Mouse (Mus musculus): ENCODE measurements around the gene Wwox. TPM values are rescaled to one million over a fixed set of nuclear protein-coding genes. Genes with fewer than 3 reads are reported as not detected.

Gene Wwox
- polyA plus RNA-seq, 1 experiment from 2014 or later, result 12.9 TPM

DNA sequence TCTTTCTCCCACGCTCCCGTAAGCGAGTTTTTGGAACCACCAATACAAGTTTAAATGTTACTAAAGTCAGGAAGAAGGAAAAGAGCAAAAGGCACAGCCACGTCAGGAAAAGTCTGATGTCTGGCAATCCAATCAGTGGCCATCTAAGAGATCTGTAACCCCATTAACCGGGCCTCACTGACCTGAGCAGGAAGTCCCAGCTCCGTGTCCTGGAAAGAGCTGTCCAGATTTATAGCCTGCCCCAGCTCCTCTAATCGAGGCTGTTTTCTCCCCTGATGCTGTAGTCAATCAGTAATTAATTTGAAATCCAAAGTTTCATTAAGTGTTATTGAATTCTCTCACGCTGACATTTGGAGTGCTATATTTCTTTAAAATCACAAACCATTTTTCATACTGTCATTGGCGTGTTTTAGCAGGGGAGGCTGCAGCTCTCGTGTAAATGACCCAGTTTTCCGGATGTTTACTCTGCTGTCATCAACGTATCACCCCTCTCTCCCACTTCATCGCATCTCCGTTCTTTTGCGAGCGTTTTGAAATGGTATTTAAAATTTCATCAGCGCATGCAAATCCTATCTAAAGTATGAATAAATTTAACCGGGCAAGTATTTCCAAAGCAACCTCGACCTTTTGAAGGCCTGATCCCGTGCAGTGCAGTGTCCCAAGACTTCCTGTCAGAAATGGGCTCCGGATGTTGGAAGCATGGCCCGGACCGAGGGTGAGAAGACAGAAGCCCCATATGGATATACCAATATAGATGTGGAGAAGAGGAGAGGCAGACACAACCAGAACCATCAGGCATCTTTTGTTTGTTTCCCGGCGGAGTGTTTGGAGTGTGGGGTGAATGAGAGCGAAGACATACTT, 72.8 kb downstream of the Wwox start:
- Histone ChIP-seq H3K9me3 (replicated peaks; ENCODE audit: control insufficient read depth, low read length) (no peaks in the 10 kb centered on the region), H3K36me3 (ENCODE audit: control insufficient read depth, insufficient read depth, low read length) (no peaks in the 10 kb centered on the region), H3K27ac (ENCODE audit: low read length) (no peak overlapping the region), H3K4me1 (ENCODE audit: control insufficient read depth, insufficient read depth, low read length) (no peaks in the 10 kb centered on the region), H3K4me2 (ENCODE audit: low read depth, low read length) (no peak overlapping the region), H3K9ac (ENCODE audit: low read length) (no peak overlapping the region), H3K4me3 (replicated peaks; ENCODE audit: low read length) (no peak overlapping the region), H3K27me3 (ENCODE audit: control insufficient read depth, insufficient read depth, low read length) (no peaks in the 10 kb centered on the region)
- WGBS, result 56% methylated on average over 26 of the region's 26 CpGs
- ATAC-seq (ENCODE audit: insufficient read depth, low FRiP score), result no peak

DNA sequence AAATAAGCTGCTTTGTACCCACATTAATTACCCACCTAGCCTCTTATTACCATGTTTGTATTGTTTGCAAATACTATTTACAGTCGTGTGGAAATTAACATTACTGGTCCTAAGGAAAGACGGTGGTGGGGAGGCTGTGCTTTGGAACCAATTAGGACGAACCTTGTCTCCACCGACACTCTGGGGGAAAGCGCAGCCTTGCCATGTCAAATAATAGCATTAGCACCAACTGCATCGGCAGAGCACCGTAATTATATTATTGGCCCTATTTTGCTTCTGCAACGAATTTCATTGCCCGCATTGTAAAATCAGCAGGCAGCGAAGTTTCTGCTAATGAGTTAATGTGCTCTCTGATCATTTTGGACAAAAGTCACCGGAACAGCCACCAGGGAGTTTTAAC, 75.2 kb downstream of the Wwox start:
- Histone ChIP-seq H3K4me2 (ENCODE audit: low read depth, low read length) (no peak overlapping the region), H3K9me3 (replicated peaks; ENCODE audit: control insufficient read depth, low read length) (no peaks in the 10 kb centered on the region), H3K27ac (ENCODE audit: low read length) (no peak overlapping the region), H3K27me3 (ENCODE audit: control insufficient read depth, insufficient read depth, low read length) (no peaks in the 10 kb centered on the region), H3K4me1 (ENCODE audit: control insufficient read depth, insufficient read depth, low read length) (no peaks in the 10 kb centered on the region), H3K36me3 (ENCODE audit: control insufficient read depth, insufficient read depth, low read length) (no peaks in the 10 kb centered on the region), H3K4me3 (replicated peaks; ENCODE audit: low read length) (no peak overlapping the region), H3K9ac (ENCODE audit: low read length) (no peak overlapping the region)
- no peak for ATAC-seq (ENCODE audit: insufficient read depth, low FRiP score)
- 88% methylated on average over 11 of the region's 11 CpGs for WGBS

DNA sequence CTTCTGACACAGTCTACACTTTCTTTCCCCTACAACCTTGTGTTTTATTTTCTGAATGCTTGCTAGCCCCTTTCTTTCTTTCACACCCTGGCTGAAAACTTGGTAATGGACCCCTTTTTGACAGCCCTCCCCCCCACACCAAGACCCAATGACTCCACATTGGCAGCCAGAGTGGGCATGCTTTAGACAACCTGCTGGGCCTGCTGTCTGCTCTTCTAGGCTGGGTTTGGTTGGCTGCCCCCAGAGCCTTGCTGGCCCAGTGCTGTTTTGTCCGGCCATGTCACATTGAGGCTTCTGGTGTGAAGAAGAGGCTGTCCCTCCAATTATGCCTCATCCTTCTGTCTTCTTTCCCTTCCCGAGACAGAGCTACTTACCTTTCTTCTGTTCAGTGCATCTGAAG, 83.6 kb downstream of the Wwox start:
- H3K9me3 ChIP-seq (replicated peaks; ENCODE audit: control insufficient read depth, low read length), result no peaks in the 10 kb centered on the region
- 85% methylated on average over 2 of the region's 2 CpGs for WGBS
- no peak overlapping the region for H3K4me2 ChIP-seq (ENCODE audit: low read depth, low read length)
- no peak overlapping the region for H3K27ac ChIP-seq (ENCODE audit: low read length)
- ATAC-seq (ENCODE audit: insufficient read depth, low FRiP score), result no peak
- H3K27me3 ChIP-seq (ENCODE audit: control insufficient read depth, insufficient read depth, low read length), result no peaks in the 10 kb centered on the region
- H3K4me3 ChIP-seq (replicated peaks; ENCODE audit: low read length), result no peak overlapping the region
- no peak overlapping the region for H3K9ac ChIP-seq (ENCODE audit: low read length)
- H3K36me3 ChIP-seq (ENCODE audit: control insufficient read depth, insufficient read depth, low read length), result no peaks in the 10 kb centered on the region
- H3K4me1 ChIP-seq (ENCODE audit: control insufficient read depth, insufficient read depth, low read length), result no peaks in the 10 kb centered on the region

DNA sequence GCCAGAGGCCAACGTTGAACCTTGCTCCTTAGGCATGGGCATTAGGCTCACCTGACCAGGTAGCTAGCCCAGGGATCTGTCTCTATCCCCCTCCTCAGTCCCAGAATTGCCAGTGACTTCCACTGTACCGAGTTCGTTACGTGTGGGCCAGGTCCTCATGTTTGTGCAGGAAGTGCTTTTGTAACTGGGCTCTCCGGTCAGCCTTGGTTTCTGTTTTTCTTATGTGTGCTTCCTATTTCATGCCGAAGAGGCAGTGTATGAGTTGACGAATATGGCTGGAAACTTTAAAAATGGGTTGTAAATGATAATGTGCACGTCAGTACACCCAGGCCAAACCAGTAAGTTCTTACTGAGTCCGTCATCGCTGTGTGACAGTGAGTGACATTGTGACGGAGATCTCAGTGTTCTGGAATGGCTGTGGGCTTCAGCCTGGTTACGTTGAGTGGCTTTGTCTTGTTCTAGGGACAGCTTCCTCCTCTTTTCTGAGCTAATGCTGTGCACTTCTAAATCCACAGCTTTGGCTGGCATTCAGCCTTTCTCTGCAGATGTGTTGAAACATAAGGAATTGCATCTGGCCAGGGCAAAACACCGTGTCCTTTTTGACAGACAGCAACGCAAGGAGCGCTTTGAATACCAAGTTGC, 87.3 kb downstream of the Wwox start:
- 83% methylated on average over 15 of the region's 15 CpGs for WGBS
- Histone ChIP-seq H3K4me3 (replicated peaks; ENCODE audit: low read length) (no peak overlapping the region), H3K9ac (ENCODE audit: low read length) (no peak overlapping the region), H3K36me3 (ENCODE audit: control insufficient read depth, insufficient read depth, low read length) (no peaks in the 10 kb centered on the region), H3K27ac (ENCODE audit: low read length) (no peak overlapping the region), H3K4me1 (ENCODE audit: control insufficient read depth, insufficient read depth, low read length) (no peaks in the 10 kb centered on the region), H3K27me3 (ENCODE audit: control insufficient read depth, insufficient read depth, low read length) (no peaks in the 10 kb centered on the region), H3K9me3 (replicated peaks; ENCODE audit: control insufficient read depth, low read length) (no peaks in the 10 kb centered on the region), H3K4me2 (ENCODE audit: low read depth, low read length) (no peak overlapping the region)
- no peak for ATAC-seq (ENCODE audit: insufficient read depth, low FRiP score)

DNA sequence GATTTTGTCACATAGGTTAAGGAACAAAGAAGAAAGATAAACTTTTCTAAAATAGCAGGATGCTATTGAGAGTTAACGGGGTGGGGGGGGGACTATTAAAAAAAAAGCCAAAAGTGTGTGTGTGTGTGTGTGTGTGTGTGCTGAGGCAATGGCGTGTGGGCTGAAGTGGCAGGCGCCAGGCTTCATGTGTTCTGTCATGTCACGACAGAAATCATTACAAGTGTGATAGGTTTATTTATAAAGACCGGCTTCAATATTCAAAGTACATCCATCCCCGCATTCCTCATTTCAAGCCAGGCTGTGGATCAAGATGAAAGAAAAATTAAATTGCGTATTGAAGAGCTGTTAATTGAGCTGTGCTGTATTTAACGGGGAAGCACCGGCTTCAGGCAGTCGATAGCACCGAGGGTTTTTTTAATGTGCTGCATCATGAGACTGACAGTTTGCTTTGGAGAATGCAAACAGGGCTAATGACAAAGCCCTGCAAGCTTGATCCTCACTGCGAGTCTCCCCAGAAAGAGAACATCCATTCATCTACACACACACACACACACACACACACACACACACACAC, 88.3 kb downstream of the Wwox start:
- H3K4me3 ChIP-seq (replicated peaks; ENCODE audit: low read length), result no peak overlapping the region
- no peaks in the 10 kb centered on the region for H3K4me1 ChIP-seq (ENCODE audit: control insufficient read depth, insufficient read depth, low read length)
- H3K9me3 ChIP-seq (replicated peaks; ENCODE audit: control insufficient read depth, low read length), result no peaks in the 10 kb centered on the region
- H3K36me3 ChIP-seq (ENCODE audit: control insufficient read depth, insufficient read depth, low read length), result no peaks in the 10 kb centered on the region
- no peak for ATAC-seq (ENCODE audit: insufficient read depth, low FRiP score)
- H3K27me3 ChIP-seq (ENCODE audit: control insufficient read depth, insufficient read depth, low read length), result no peaks in the 10 kb centered on the region
- no peak overlapping the region for H3K4me2 ChIP-seq (ENCODE audit: low read depth, low read length)
- no peak overlapping the region for H3K27ac ChIP-seq (ENCODE audit: low read length)
- H3K9ac ChIP-seq (ENCODE audit: low read length), result no peak overlapping the region
- 36% methylated on average over 12 of the region's 12 CpGs for WGBS

DNA sequence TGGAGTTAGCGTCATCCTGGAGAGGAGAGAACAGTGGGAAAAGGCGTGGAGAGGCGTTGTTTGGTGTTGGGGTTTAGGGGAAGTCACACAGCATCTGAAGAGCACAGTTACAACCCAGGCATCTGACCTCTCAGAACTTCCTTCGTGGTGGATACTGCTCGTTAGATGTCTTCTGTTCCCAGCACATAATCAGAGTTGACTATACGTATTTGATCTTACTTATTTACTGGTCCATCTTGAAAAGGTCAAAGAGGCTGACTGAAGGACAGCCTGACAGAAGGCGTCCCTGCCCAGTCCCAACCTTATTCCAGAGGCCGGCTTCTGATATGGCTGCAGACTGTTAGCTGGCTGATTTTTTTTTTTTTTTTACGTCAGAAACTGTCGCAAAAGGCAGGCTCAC, 90.1 kb downstream of the Wwox start:
- no peaks in the 10 kb centered on the region for H3K9me3 ChIP-seq (replicated peaks; ENCODE audit: control insufficient read depth, low read length)
- no peak for ATAC-seq (ENCODE audit: insufficient read depth, low FRiP score)
- no peak overlapping the region for H3K27ac ChIP-seq (ENCODE audit: low read length)
- no peaks in the 10 kb centered on the region for H3K36me3 ChIP-seq (ENCODE audit: control insufficient read depth, insufficient read depth, low read length)
- no peak overlapping the region for H3K4me3 ChIP-seq (replicated peaks; ENCODE audit: low read length)
- H3K27me3 ChIP-seq (ENCODE audit: control insufficient read depth, insufficient read depth, low read length), result no peaks in the 10 kb centered on the region
- H3K4me1 ChIP-seq (ENCODE audit: control insufficient read depth, insufficient read depth, low read length), result no peaks in the 10 kb centered on the region
- H3K4me2 ChIP-seq (ENCODE audit: low read depth, low read length), result no peak overlapping the region
- 79% methylated on average over 10 of the region's 10 CpGs for WGBS
- no peak overlapping the region for H3K9ac ChIP-seq (ENCODE audit: low read length)

DNA sequence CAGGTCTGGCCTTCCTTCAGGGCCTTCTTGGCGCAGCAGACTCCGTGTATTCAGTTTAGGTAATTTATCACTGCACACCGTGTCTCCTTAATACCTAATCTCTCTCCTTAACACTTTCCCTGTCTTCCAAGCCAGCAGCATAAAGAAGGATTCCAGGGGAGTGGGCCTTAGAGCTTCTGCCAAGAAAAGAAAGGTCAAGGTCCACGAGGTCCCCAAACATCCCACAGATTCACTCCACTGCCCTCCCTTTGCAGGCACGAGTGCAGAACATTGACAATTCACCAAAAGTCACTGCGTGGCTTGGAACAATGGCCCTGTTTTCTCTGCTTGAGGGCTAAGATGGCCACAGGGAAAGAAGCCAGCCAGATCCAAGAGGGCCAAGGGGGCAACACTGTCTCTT, 96.7 kb downstream of the Wwox start:
- 35% methylated on average over 6 of the region's 6 CpGs for WGBS
- Histone ChIP-seq H3K4me2 (ENCODE audit: low read depth, low read length) (no peak overlapping the region), H3K9me3 (replicated peaks; ENCODE audit: control insufficient read depth, low read length) (no peaks in the 10 kb centered on the region), H3K36me3 (ENCODE audit: control insufficient read depth, insufficient read depth, low read length) (no peaks in the 10 kb centered on the region), H3K27me3 (ENCODE audit: control insufficient read depth, insufficient read depth, low read length) (no peaks in the 10 kb centered on the region), H3K4me1 (ENCODE audit: control insufficient read depth, insufficient read depth, low read length) (no peaks in the 10 kb centered on the region), H3K27ac (ENCODE audit: low read length) (no peak overlapping the region), H3K9ac (ENCODE audit: low read length) (no peak overlapping the region), H3K4me3 (replicated peaks; ENCODE audit: low read length) (no peak overlapping the region)
- ATAC-seq (ENCODE audit: insufficient read depth, low FRiP score), result no peak

DNA sequence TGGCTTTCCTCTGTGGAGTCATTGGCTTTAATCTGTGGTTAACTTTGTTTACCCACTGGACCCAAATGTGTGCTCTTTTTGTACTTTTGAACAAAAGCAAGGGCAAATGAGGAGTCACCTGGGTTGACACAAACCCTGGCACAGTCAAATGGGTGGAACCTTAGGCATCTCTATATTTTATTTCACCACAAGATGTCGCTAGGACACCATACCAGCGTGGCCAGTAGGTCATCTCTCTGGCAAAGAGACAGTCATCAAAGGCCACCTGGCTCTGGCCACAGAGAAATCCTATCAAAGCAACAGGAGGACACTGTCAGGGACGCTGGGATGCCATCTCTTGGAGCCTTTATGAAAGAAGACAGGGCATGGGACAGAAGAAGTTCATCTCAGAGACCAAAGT, 101.7 kb downstream of the Wwox start:
- ATAC-seq (ENCODE audit: insufficient read depth, low FRiP score), result no peak
- WGBS, result 8% methylated on average over 3 of the region's 3 CpGs

DNA sequence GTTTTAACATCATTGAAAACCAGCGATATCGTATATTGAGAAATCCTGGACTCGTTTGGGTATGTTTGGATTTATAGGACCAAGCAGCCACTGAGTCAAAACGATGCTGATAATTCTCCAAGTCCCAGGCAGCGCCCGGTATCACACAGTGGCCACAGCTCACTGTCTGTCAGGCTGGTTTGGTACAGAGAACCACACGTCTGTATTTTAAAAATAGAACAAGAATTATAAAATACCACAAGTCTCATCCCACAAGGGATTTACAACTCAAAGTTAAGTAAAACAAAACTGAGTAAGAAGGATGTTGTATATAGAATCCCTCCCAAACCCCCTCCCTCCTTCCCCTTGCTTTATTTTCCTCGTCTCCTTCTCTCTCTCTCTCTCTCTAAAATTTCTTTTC, 108.9 kb downstream of the Wwox start:
- peaks cover 13% of the 10 kb centered on the region for H3K4me1 ChIP-seq (ENCODE audit: control insufficient read depth, insufficient read depth, low read length)
- 0 out of 2 replicates have a peak overlapping the region, but pooled peaks have one; percentile 7 for H3K9ac ChIP-seq (ENCODE audit: low read length)
- H3K4me3 ChIP-seq (replicated peaks; ENCODE audit: low read length), result no peak overlapping the region
- WGBS, result 42% methylated on average over 8 of the region's 8 CpGs
- H3K27ac ChIP-seq (ENCODE audit: low read length), result peak overlapping the region; percentile 80
- no peak overlapping the region for H3K4me2 ChIP-seq (ENCODE audit: low read depth, low read length)
- no peaks in the 10 kb centered on the region for H3K27me3 ChIP-seq (ENCODE audit: control insufficient read depth, insufficient read depth, low read length)
- no peaks in the 10 kb centered on the region for H3K36me3 ChIP-seq (ENCODE audit: control insufficient read depth, insufficient read depth, low read length)
- no peaks in the 10 kb centered on the region for H3K9me3 ChIP-seq (replicated peaks; ENCODE audit: control insufficient read depth, low read length)
- peak; percentile 61 for ATAC-seq (ENCODE audit: insufficient read depth, low FRiP score)

More for the DNA sequence above, 101.7 kb downstream of the Wwox start:
- H3K4me3 ChIP-seq (replicated peaks; ENCODE audit: low read length), result no peak overlapping the region
- H3K36me3 ChIP-seq (ENCODE audit: control insufficient read depth, insufficient read depth, low read length), result no peaks in the 10 kb centered on the region
- H3K27me3 ChIP-seq (ENCODE audit: control insufficient read depth, insufficient read depth, low read length), result no peaks in the 10 kb centered on the region
- H3K27ac ChIP-seq (ENCODE audit: low read length), result no peak overlapping the region
- H3K9me3 ChIP-seq (replicated peaks; ENCODE audit: control insufficient read depth, low read length), result no peaks in the 10 kb centered on the region
- H3K4me2 ChIP-seq (ENCODE audit: low read depth, low read length), result no peak overlapping the region
- H3K4me1 ChIP-seq (ENCODE audit: control insufficient read depth, insufficient read depth, low read length), result no peaks in the 10 kb centered on the region
- H3K9ac ChIP-seq (ENCODE audit: low read length), result no peak overlapping the region

Data from stomach, embryonic 16.5 days (tissue).